Mouse (Mus musculus) embryonic facial prominence, embryonic 15.5 days (tissue): ENCODE data around the gene Scn10a. TPM values are rescaled to one million over a fixed set of nuclear protein-coding genes. Genes with fewer than 3 reads are reported as not detected.

Source experiments
- ATAC-seq: fragments of 200-750 bp; cut with Nextera tagmentation; 2 replicates; pipeline ENCODE4 v1.8.0; 2017; ENCODE audit warnings: low read depth, moderate TSS enrichment; ENCODE audit not compliant: insufficient number of reproducible peaks, low FRiP score, low TSS enrichment
- H3K27ac ChIP-seq: fragments of 300-500 bp; sonication (generic); replicated peaks from 2 replicates; pipeline ENCODE4 v1.5.1; 2015; ENCODE audit warnings: mild to moderate bottlenecking, inconsistent platforms
- H3K27me3 ChIP-seq: fragments of 300-500 bp; sonication (generic); 2 replicates; pipeline ENCODE4 v1.6.1; 2015; ENCODE audit warnings: inconsistent platforms
- H3K36me3 ChIP-seq: fragments of 300-500 bp; sonication (generic); 2 replicates; pipeline ENCODE4 v1.6.1; 2015; ENCODE audit warnings: mild to moderate bottlenecking, inconsistent platforms
- H3K4me1 ChIP-seq: fragments of 300-500 bp; sonication (generic); 2 replicates; pipeline ENCODE4 v1.6.1; 2015; ENCODE audit warnings: inconsistent platforms
- H3K4me2 ChIP-seq: fragments of 300-500 bp; sonication (generic); replicated peaks from 2 replicates; pipeline ENCODE4 v1.6.1; 2015; ENCODE audit warnings: mild to moderate bottlenecking, inconsistent platforms
- H3K4me3 ChIP-seq: fragments of 300-500 bp; sonication (generic); replicated peaks from 2 replicates; pipeline ENCODE4 v1.5.1; 2015; ENCODE audit warnings: mild to moderate bottlenecking, inconsistent platforms
- H3K9ac ChIP-seq: fragments of 300-500 bp; sonication (generic); 2 replicates; pipeline ENCODE4 v1.6.1; 2015; ENCODE audit warnings: inconsistent platforms
- H3K9me3 ChIP-seq: fragments of 300-500 bp; sonication (generic); replicated peaks from 2 replicates; pipeline ENCODE4 v1.6.1; 2016; ENCODE audit warnings: inconsistent platforms
- WGBS: fragments of 180-500 bp; shearing (Covaris S2); methylation state at CpG from one replicate; pipeline ENCODE4 v1.1.7; 2015; 5-methylcytosine and 5-hydroxymethylcytosine counted together
- polyA plus RNA-seq: library from polyadenylated mRNA; unstranded; fragments of >200 nt; fragmentation: Nextera tagmentation; extraction: Ambion mirVana; gene quantifications from 2 replicates; pipeline ENCODE4 v1.2.1, GENCODE M21; 2015

Gene Scn10a
- polyA plus RNA-seq: 0.03 and 0.05 TPM in 2 replicates

GRCm38 (mm10) chr9:119719222-119719621 lies at the start of gene Scn10a:
TSS of gene Scn10a (minus strand) at chr9:119719322.
- ATAC-seq: no peak
- H3K4me3 ChIP-seq: no peak within 1 kb of the TSS
- no peak within 1 kb of the TSS for H3K4me2 ChIP-seq
- 73% methylated on average over 11 of the region's 11 CpGs for WGBS
- H3K9ac ChIP-seq: no peak within 1 kb of the TSS
- no peak within 1 kb of the TSS for H3K27ac ChIP-seq
- H3K36me3 ChIP-seq: no peaks in the 10 kb centered on the region
- H3K27me3 ChIP-seq: no peaks in the 10 kb centered on the region
- H3K4me1 ChIP-seq: no peaks in the 10 kb centered on the region
- no peaks in the 10 kb centered on the region for H3K9me3 ChIP-seq

- Histone ChIP-seq H3K27me3 (no peaks in the 10 kb centered on the region), H3K27ac (no peak overlapping the region), H3K9me3 (no peaks in the 10 kb centered on the region), H3K4me1 (no peaks in the 10 kb centered on the region), H3K9ac (no peak overlapping the region), H3K36me3 (no peaks in the 10 kb centered on the region), H3K4me2 (no peak overlapping the region), H3K4me3 (no peak overlapping the region)
- no peak for ATAC-seq
- 36% methylated on average over 7 of the region's 7 CpGs for WGBS
Measured at GRCm38 (mm10) chr9:119768585-119768984, 49.5 kb upstream of the Scn10a start.

- no peak for ATAC-seq
- WGBS: 88% methylated on average over 3 of the region's 3 CpGs
- H3K4me3 ChIP-seq: no peak overlapping the region
- no peak overlapping the region for H3K4me2 ChIP-seq
- H3K27me3 ChIP-seq: no peaks in the 10 kb centered on the region
- no peaks in the 10 kb centered on the region for H3K4me1 ChIP-seq
- H3K36me3 ChIP-seq: no peaks in the 10 kb centered on the region
- H3K27ac ChIP-seq: no peak overlapping the region
- 0 out of 2 replicates have a peak, but pooled peaks cover 5% of the 10 kb centered on the region for H3K9me3 ChIP-seq
- no peak overlapping the region for H3K9ac ChIP-seq
Measured at GRCm38 (mm10) chr9:119760226-119760625, 41.1 kb upstream of the Scn10a start.

- H3K27me3 ChIP-seq: no peaks in the 10 kb centered on the region
- H3K4me3 ChIP-seq: no peak overlapping the region
- no peaks in the 10 kb centered on the region for H3K4me1 ChIP-seq
- 0 out of 2 replicates have a peak, but pooled peaks cover 5% of the 10 kb centered on the region for H3K9me3 ChIP-seq
- no peak overlapping the region for H3K9ac ChIP-seq
- 58% methylated on average over 1 of the region's 1 CpGs for WGBS
- no peaks in the 10 kb centered on the region for H3K36me3 ChIP-seq
- no peak overlapping the region for H3K4me2 ChIP-seq
- H3K27ac ChIP-seq: no peak overlapping the region
- no peak for ATAC-seq
Measured at GRCm38 (mm10) chr9:119759457-119759856, 40.3 kb upstream of the Scn10a start.

GRCm38 (mm10) chr9:119751507-119751906 lies 32.4 kb upstream of the Scn10a start:
- no peak for ATAC-seq
- Histone ChIP-seq H3K4me1 (no peaks in the 10 kb centered on the region), H3K27ac (no peak overlapping the region), H3K9ac (no peak overlapping the region), H3K4me3 (no peak overlapping the region), H3K27me3 (no peaks in the 10 kb centered on the region), H3K9me3 (no peaks in the 10 kb centered on the region), H3K4me2 (no peak overlapping the region), H3K36me3 (no peaks in the 10 kb centered on the region)
- 11% methylated on average over 5 of the region's 5 CpGs for WGBS

GRCm38 (mm10) chr9:119749112-119749511 lies 30.0 kb upstream of the Scn10a start:
- no peak for ATAC-seq

GRCm38 (mm10) chr9:119743900-119744299 lies 24.8 kb upstream of the Scn10a start:
- WGBS: 68% methylated on average over 4 of the region's 4 CpGs
- H3K9ac ChIP-seq: no peak overlapping the region
- no peak overlapping the region for H3K4me2 ChIP-seq

More at GRCm38 (mm10) chr9:119749112-119749511, 30.0 kb upstream of the Scn10a start:
- Histone ChIP-seq H3K4me1 (no peaks in the 10 kb centered on the region), H3K4me2 (no peak overlapping the region), H3K9me3 (no peaks in the 10 kb centered on the region), H3K36me3 (no peaks in the 10 kb centered on the region), H3K4me3 (no peak overlapping the region), H3K9ac (no peak overlapping the region), H3K27ac (no peak overlapping the region), H3K27me3 (no peaks in the 10 kb centered on the region)
- WGBS: 73% methylated on average over 9 of the region's 9 CpGs

GRCm38 (mm10) chr9:119743312-119743711 lies 24.2 kb upstream of the Scn10a start:
- 76% methylated on average over 3 of the region's 3 CpGs for WGBS
- no peak overlapping the region for H3K4me3 ChIP-seq
- H3K36me3 ChIP-seq: no peaks in the 10 kb centered on the region
- H3K9me3 ChIP-seq: no peaks in the 10 kb centered on the region
- no peak overlapping the region for H3K9ac ChIP-seq
- no peaks in the 10 kb centered on the region for H3K27me3 ChIP-seq
- ATAC-seq: no peak
- H3K4me1 ChIP-seq: no peaks in the 10 kb centered on the region
- H3K4me2 ChIP-seq: no peak overlapping the region
- no peak overlapping the region for H3K27ac ChIP-seq

More at GRCm38 (mm10) chr9:119743900-119744299, 24.8 kb upstream of the Scn10a start:
- Histone ChIP-seq H3K4me1 (no peaks in the 10 kb centered on the region), H3K27me3 (no peaks in the 10 kb centered on the region), H3K4me3 (no peak overlapping the region), H3K36me3 (no peaks in the 10 kb centered on the region), H3K27ac (no peak overlapping the region), H3K9me3 (no peaks in the 10 kb centered on the region)
- ATAC-seq: no peak

GRCm38 (mm10) chr9:119741101-119741786 lies 22.1 kb upstream of the Scn10a start:
- Histone ChIP-seq H3K36me3 (no peaks in the 10 kb centered on the region), H3K4me2 (no peak overlapping the region), H3K4me3 (no peak overlapping the region), H3K27ac (no peak overlapping the region), H3K9me3 (no peaks in the 10 kb centered on the region), H3K4me1 (no peaks in the 10 kb centered on the region), H3K27me3 (no peaks in the 10 kb centered on the region), H3K9ac (no peak overlapping the region)
- no peak for ATAC-seq
- 40% methylated on average over 5 of the region's 5 CpGs for WGBS

GRCm38 (mm10) chr9:119728412-119729097 lies 9.4 kb upstream of the Scn10a start:
- Histone ChIP-seq H3K9ac (no peak overlapping the region), H3K4me1 (no peaks in the 10 kb centered on the region), H3K4me3 (no peak overlapping the region), H3K4me2 (no peak overlapping the region), H3K27me3 (no peaks in the 10 kb centered on the region; the same call in 1 of the 2 replicates), H3K9me3 (no peaks in the 10 kb centered on the region), H3K36me3 (no peaks in the 10 kb centered on the region), H3K27ac (no peak overlapping the region)
- ATAC-seq: no peak
- WGBS: 85% methylated on average over 11 of the region's 11 CpGs

- Histone ChIP-seq H3K4me1 (no peaks in the 10 kb centered on the region), H3K36me3 (no peaks in the 10 kb centered on the region), H3K27me3 (no peaks in the 10 kb centered on the region; the same call in 1 of the 2 replicates), H3K9ac (no peak overlapping the region), H3K4me3 (no peak overlapping the region), H3K9me3 (no peaks in the 10 kb centered on the region), H3K27ac (no peak overlapping the region), H3K4me2 (no peak overlapping the region)
- WGBS: 80% methylated on average over 4 of the region's 4 CpGs
- ATAC-seq: no peak
Measured at GRCm38 (mm10) chr9:119726990-119727389, 7.9 kb upstream of the Scn10a start.
